Mouse (Mus musculus): Measurements from ENCODE around the gene Inpp5e. TPM values are rescaled to one million over a fixed set of nuclear protein-coding genes. Genes with fewer than 3 reads are reported as not detected.

Gene Inpp5e
- polyA plus RNA-seq, 1 experiment from 2014 or later: 15.9 TPM

DNA sequence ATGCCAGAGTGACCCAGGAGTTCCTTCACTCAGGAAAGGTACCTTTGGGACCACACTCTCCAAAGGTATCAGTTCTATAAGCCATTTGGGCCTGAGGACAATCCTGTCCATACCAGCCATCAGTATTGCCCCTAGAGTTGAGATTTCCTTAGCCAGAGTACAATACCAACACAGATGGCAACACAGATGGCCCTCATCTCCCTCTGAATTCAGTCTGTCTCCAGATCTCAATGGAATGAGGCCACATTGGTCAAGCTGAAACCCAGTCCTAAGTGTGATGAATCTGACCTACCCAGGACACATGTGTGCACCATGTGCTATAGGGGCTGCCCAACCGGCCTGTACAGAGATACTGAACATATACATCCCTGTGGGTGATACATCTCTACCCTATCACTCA, 6.7 kb downstream of the Inpp5e start:
- Histone ChIP-seq H3K36me3 (ENCODE audit: control insufficient read depth, insufficient read depth, low read length) (peaks cover 6% of the 10 kb centered on the region; the same call in 1 of the 2 replicates), H3K4me3 (replicated peaks; ENCODE audit: low read length) (no peak overlapping the region)
- 74% methylated on average over 1 of the region's 1 CpGs for WGBS

GRCm38 (mm10) chr2:26401023-26401422, 8.0 kb downstream of the Inpp5e start:
- Histone ChIP-seq H3K9me3 (replicated peaks; ENCODE audit: control insufficient read depth, low read length) (no peaks in the 10 kb centered on the region), H3K4me2 (ENCODE audit: low read depth, low read length) (no peak overlapping the region), H3K4me1 (ENCODE audit: control insufficient read depth, insufficient read depth, low read length) (no peaks in the 10 kb centered on the region), H3K4me3 (replicated peaks; ENCODE audit: low read length) (no peak overlapping the region), H3K27me3 (ENCODE audit: control insufficient read depth, insufficient read depth, low read length) (no peaks in the 10 kb centered on the region), H3K27ac (ENCODE audit: low read length) (no peak overlapping the region), H3K9ac (ENCODE audit: low read length) (no peak overlapping the region), H3K36me3 (ENCODE audit: control insufficient read depth, insufficient read depth, low read length) (peaks cover 13% of the 10 kb centered on the region; the same call in 1 of the 2 replicates)
- WGBS: 87% methylated on average over 4 of the region's 4 CpGs
- no peak for ATAC-seq (ENCODE audit: insufficient read depth, low FRiP score)

More for the DNA sequence above, 6.7 kb downstream of the Inpp5e start:
- H3K4me1 ChIP-seq (ENCODE audit: control insufficient read depth, insufficient read depth, low read length): peaks cover 6% of the 10 kb centered on the region; the same call in 1 of the 2 replicates
- H3K9me3 ChIP-seq (replicated peaks; ENCODE audit: control insufficient read depth, low read length): no peaks in the 10 kb centered on the region
- no peak overlapping the region for H3K4me2 ChIP-seq (ENCODE audit: low read depth, low read length)
- ATAC-seq (ENCODE audit: insufficient read depth, low FRiP score): no peak
- H3K27me3 ChIP-seq (ENCODE audit: control insufficient read depth, insufficient read depth, low read length): no peaks in the 10 kb centered on the region
- no peak overlapping the region for H3K9ac ChIP-seq (ENCODE audit: low read length)
- H3K27ac ChIP-seq (ENCODE audit: low read length): no peak overlapping the region

- Histone ChIP-seq H3K4me3 (replicated peaks; ENCODE audit: low read length) (no peak overlapping the region), H3K4me1 (ENCODE audit: control insufficient read depth, insufficient read depth, low read length) (no peaks in the 10 kb centered on the region), H3K9ac (ENCODE audit: low read length) (no peak overlapping the region), H3K9me3 (replicated peaks; ENCODE audit: control insufficient read depth, low read length) (no peaks in the 10 kb centered on the region), H3K27ac (ENCODE audit: low read length) (no peak overlapping the region), H3K27me3 (ENCODE audit: control insufficient read depth, insufficient read depth, low read length) (no peaks in the 10 kb centered on the region), H3K4me2 (ENCODE audit: low read depth, low read length) (no peak overlapping the region), H3K36me3 (ENCODE audit: control insufficient read depth, insufficient read depth, low read length) (peaks cover 20% of the 10 kb centered on the region; the same call in 1 of the 2 replicates)
- ATAC-seq (ENCODE audit: insufficient read depth, low FRiP score): no peak
- WGBS: 92% methylated on average over 5 of the region's 5 CpGs
Measured at GRCm38 (mm10) chr2:26400296-26400695, 8.7 kb downstream of the Inpp5e start.

- no peaks in the 10 kb centered on the region for H3K27me3 ChIP-seq (ENCODE audit: control insufficient read depth, insufficient read depth, low read length)
- H3K4me3 ChIP-seq (replicated peaks; ENCODE audit: low read length): no peak overlapping the region
- peaks cover 27% of the 10 kb centered on the region for H3K36me3 ChIP-seq (ENCODE audit: control insufficient read depth, insufficient read depth, low read length)
- no peaks in the 10 kb centered on the region for H3K4me1 ChIP-seq (ENCODE audit: control insufficient read depth, insufficient read depth, low read length)
- 80% methylated on average over 5 of the region's 5 CpGs for WGBS
- no peak overlapping the region for H3K9ac ChIP-seq (ENCODE audit: low read length)
- no peaks in the 10 kb centered on the region for H3K9me3 ChIP-seq (replicated peaks; ENCODE audit: control insufficient read depth, low read length)
- ATAC-seq (ENCODE audit: insufficient read depth, low FRiP score): no peak
- H3K4me2 ChIP-seq (ENCODE audit: low read depth, low read length): no peak overlapping the region
- H3K27ac ChIP-seq (ENCODE audit: low read length): no peak overlapping the region
Measured at GRCm38 (mm10) chr2:26399647-26400046, 9.4 kb downstream of the Inpp5e start.

DNA sequence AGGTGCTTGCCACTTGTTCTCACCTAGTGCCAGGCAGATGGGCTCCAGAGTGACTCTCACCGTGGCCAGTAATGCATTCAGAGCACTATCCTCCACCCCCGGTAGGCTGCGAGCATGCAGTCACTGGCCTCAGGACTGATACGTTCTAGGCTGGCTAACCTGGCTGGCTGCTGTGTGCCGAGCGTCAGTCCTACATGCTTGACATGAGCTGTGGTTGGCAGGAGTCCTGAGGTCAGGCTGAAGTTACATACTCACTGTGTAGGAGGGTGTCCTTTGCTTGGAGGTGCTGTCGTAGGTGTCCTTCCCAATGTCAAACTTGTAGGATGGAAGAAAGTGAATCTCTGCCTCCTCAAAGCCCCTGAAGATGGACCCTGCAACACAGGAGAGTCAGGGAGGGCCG, 10.0 kb downstream of the Inpp5e start:
- H3K36me3 ChIP-seq (ENCODE audit: control insufficient read depth, insufficient read depth, low read length): peaks cover 30% of the 10 kb centered on the region
- H3K9me3 ChIP-seq (replicated peaks; ENCODE audit: control insufficient read depth, low read length): no peaks in the 10 kb centered on the region
- H3K4me2 ChIP-seq (ENCODE audit: low read depth, low read length): no peak overlapping the region
- no peak overlapping the region for H3K4me3 ChIP-seq (replicated peaks; ENCODE audit: low read length)
- no peak overlapping the region for H3K9ac ChIP-seq (ENCODE audit: low read length)
- WGBS: 90% methylated on average over 8 of the region's 8 CpGs
- H3K27me3 ChIP-seq (ENCODE audit: control insufficient read depth, insufficient read depth, low read length): no peaks in the 10 kb centered on the region
- no peak for ATAC-seq (ENCODE audit: insufficient read depth, low FRiP score)
- no peaks in the 10 kb centered on the region for H3K4me1 ChIP-seq (ENCODE audit: control insufficient read depth, insufficient read depth, low read length)
- H3K27ac ChIP-seq (ENCODE audit: low read length): no peak overlapping the region

DNA sequence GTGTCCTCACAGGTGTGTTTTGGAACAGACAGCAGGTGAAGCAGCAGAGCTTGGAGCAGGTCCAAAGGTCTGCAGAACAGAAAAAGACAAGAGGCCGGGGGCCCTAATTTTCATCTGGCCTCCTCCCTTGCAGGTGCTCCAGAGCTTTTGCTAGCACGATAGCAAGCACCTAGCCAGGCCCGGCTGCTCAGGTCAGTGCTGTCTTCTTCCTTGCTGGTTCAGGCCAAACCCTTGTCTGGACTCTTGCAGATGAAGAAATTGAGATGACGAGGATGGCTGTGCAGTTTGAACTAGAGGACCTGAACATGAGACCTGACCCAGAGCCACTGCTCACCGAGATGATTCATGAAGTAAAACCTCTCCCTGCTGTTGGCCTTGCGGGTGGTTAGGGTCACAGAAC, 17.4 kb downstream of the Inpp5e start:
- H3K4me1 ChIP-seq (ENCODE audit: control insufficient read depth, insufficient read depth, low read length): peaks cover 14% of the 10 kb centered on the region
- no peaks in the 10 kb centered on the region for H3K27me3 ChIP-seq (ENCODE audit: control insufficient read depth, insufficient read depth, low read length)
- no peak overlapping the region for H3K27ac ChIP-seq (ENCODE audit: low read length)
- no peak overlapping the region for H3K4me3 ChIP-seq (replicated peaks; ENCODE audit: low read length)
- H3K36me3 ChIP-seq (ENCODE audit: control insufficient read depth, insufficient read depth, low read length): peaks cover 41% of the 10 kb centered on the region
- no peak for ATAC-seq (ENCODE audit: insufficient read depth, low FRiP score)
- H3K4me2 ChIP-seq (ENCODE audit: low read depth, low read length): no peak overlapping the region
- 90% methylated on average over 6 of the region's 6 CpGs for WGBS
- H3K9ac ChIP-seq (ENCODE audit: low read length): no peak overlapping the region
- no peaks in the 10 kb centered on the region for H3K9me3 ChIP-seq (replicated peaks; ENCODE audit: control insufficient read depth, low read length)

- Histone ChIP-seq H3K9ac (ENCODE audit: low read length) (no peak overlapping the region), H3K4me2 (ENCODE audit: low read depth, low read length) (no peak overlapping the region), H3K4me1 (ENCODE audit: control insufficient read depth, insufficient read depth, low read length) (peaks cover 14% of the 10 kb centered on the region), H3K9me3 (replicated peaks; ENCODE audit: control insufficient read depth, low read length) (no peaks in the 10 kb centered on the region), H3K4me3 (replicated peaks; ENCODE audit: low read length) (no peak overlapping the region), H3K36me3 (ENCODE audit: control insufficient read depth, insufficient read depth, low read length) (peaks cover 35% of the 10 kb centered on the region), H3K27ac (ENCODE audit: low read length) (no peak overlapping the region), H3K27me3 (ENCODE audit: control insufficient read depth, insufficient read depth, low read length) (no peaks in the 10 kb centered on the region)
- no peak for ATAC-seq (ENCODE audit: insufficient read depth, low FRiP score)
- WGBS: 81% methylated on average over 3 of the region's 3 CpGs
Measured at GRCm38 (mm10) chr2:26390954-26391353, 18.0 kb downstream of the Inpp5e start.

- ATAC-seq (ENCODE audit: insufficient read depth, low FRiP score): peak; percentile 86
- Histone ChIP-seq H3K4me2 (ENCODE audit: low read depth, low read length) (peak within 1 kb of the TSS; percentile 90), H3K4me3 (replicated peaks; ENCODE audit: low read length) (peak within 1 kb of the TSS; percentile 94), H3K27me3 (ENCODE audit: control insufficient read depth, insufficient read depth, low read length) (no peaks in the 10 kb centered on the region), H3K9ac (ENCODE audit: low read length) (peak within 1 kb of the TSS; percentile 96), H3K36me3 (ENCODE audit: control insufficient read depth, insufficient read depth, low read length) (peaks cover 18% of the 10 kb centered on the region; the same call in 1 of the 2 replicates), H3K4me1 (ENCODE audit: control insufficient read depth, insufficient read depth, low read length) (peaks cover 14% of the 10 kb centered on the region), H3K9me3 (replicated peaks; ENCODE audit: control insufficient read depth, low read length) (no peaks in the 10 kb centered on the region), H3K27ac (ENCODE audit: low read length) (peak within 1 kb of the TSS; percentile 49)
- WGBS: under 1% methylated on average over 60 of the region's 60 CpGs
Measured at GRCm38 (mm10) chr2:26389154-26389690, 19.8 kb downstream of the Inpp5e start, which contains the start of the genes Entr1 and Pmpca. Entr1 (minus strand) TSS chr2:26389316. Pmpca (plus strand) TSS chr2:26389339.

- peaks cover 14% of the 10 kb centered on the region for H3K4me1 ChIP-seq (ENCODE audit: control insufficient read depth, insufficient read depth, low read length)
- peak overlapping the region; percentile 49 for H3K27ac ChIP-seq (ENCODE audit: low read length)
- H3K9ac ChIP-seq (ENCODE audit: low read length): peak overlapping the region; percentile 96
- H3K36me3 ChIP-seq (ENCODE audit: control insufficient read depth, insufficient read depth, low read length): peaks cover 18% of the 10 kb centered on the region; the same call in 1 of the 2 replicates
- peak overlapping the region; percentile 94 for H3K4me3 ChIP-seq (replicated peaks; ENCODE audit: low read length)
- no peaks in the 10 kb centered on the region for H3K9me3 ChIP-seq (replicated peaks; ENCODE audit: control insufficient read depth, low read length)
- peak; percentile 52; the same call in 1 of the 2 replicates for ATAC-seq (ENCODE audit: insufficient read depth, low FRiP score)
- under 1% methylated on average over 45 of the region's 45 CpGs for WGBS
- peak overlapping the region; percentile 83 for H3K4me2 ChIP-seq (ENCODE audit: low read depth, low read length)
- no peaks in the 10 kb centered on the region for H3K27me3 ChIP-seq (ENCODE audit: control insufficient read depth, insufficient read depth, low read length)
Measured at GRCm38 (mm10) chr2:26388682-26389153, 20.3 kb downstream of the Inpp5e start.
